Mouse (Mus musculus) urinary bladder, adult 2 months (tissue): Measurements from ENCODE around the gene Nr5a2. TPM values are rescaled to one million over a fixed set of nuclear protein-coding genes. Genes with fewer than 3 reads are reported as not detected.

Experiments used
- DNase-seq: peaks from one replicate; pipeline ENCODE4 v3.0.0; 2022; ENCODE audit warnings: low spot score
- polyA plus RNA-seq: library from polyadenylated mRNA; depleted of rRNA; stranded (reverse); fragments of >200 nt; gene quantifications from 2 replicates; pipeline ENCODE4 v1.2.3, GENCODE M21; 2012; rRNA removed

Gene Nr5a2
- 1.1 and 1.3 TPM in 2 replicates for polyA plus RNA-seq

- no peak for DNase-seq
These were observed at the start of gene Nr5a2 for GRCm38 (mm10) chr1:136960428-136961012. Nr5a2 (minus strand) TSS chr1:136960448.

GRCm38 (mm10) chr1:137008726-137009239, 48.5 kb upstream of the Nr5a2 start:
- DNase-seq: no peak

GRCm38 (mm10) chr1:137003816-137004215, 43.6 kb upstream of the Nr5a2 start:
- DNase-seq: no peak

GRCm38 (mm10) chr1:137003144-137003543, 42.9 kb upstream of the Nr5a2 start:
- DNase-seq: no peak

GRCm38 (mm10) chr1:136991762-136992352, 31.6 kb upstream of the Nr5a2 start:
- no peak for DNase-seq

GRCm38 (mm10) chr1:136980253-136980893, 20.1 kb upstream of the Nr5a2 start:
- no peak for DNase-seq

GRCm38 (mm10) chr1:136977867-136978266, 17.6 kb upstream of the Nr5a2 start:
- DNase-seq: no peak

GRCm38 (mm10) chr1:136974040-136974439, 13.8 kb upstream of the Nr5a2 start:
- no peak for DNase-seq

GRCm38 (mm10) chr1:136973016-136973415, 12.8 kb upstream of the Nr5a2 start:
- no peak for DNase-seq

- DNase-seq: no peak
These were observed 10.7 kb upstream of the Nr5a2 start for GRCm38 (mm10) chr1:136970995-136971394.

- no peak for DNase-seq
These were observed 6.6 kb upstream of the Nr5a2 start for GRCm38 (mm10) chr1:136966728-136967386.

GRCm38 (mm10) chr1:136959491-136959890, 757 bp downstream of the Nr5a2 start:
- DNase-seq: no peak

GRCm38 (mm10) chr1:136958666-136959065, 1.6 kb downstream of the Nr5a2 start:
- no peak for DNase-seq

- DNase-seq: no peak
These were observed 2.1 kb downstream of the Nr5a2 start for GRCm38 (mm10) chr1:136958185-136958584.

GRCm38 (mm10) chr1:136957696-136958095, 2.6 kb downstream of the Nr5a2 start:
- no peak for DNase-seq

- no peak for DNase-seq
These were observed 6.1 kb downstream of the Nr5a2 start for GRCm38 (mm10) chr1:136954108-136954494.

- no peak for DNase-seq
These were observed 6.7 kb downstream of the Nr5a2 start for GRCm38 (mm10) chr1:136953444-136954107.

- no peak for DNase-seq
These were observed 7.5 kb downstream of the Nr5a2 start for GRCm38 (mm10) chr1:136952609-136953311.

GRCm38 (mm10) chr1:136951946-136952531, 8.2 kb downstream of the Nr5a2 start:
- no peak for DNase-seq

- no peak for DNase-seq
These were observed 9.0 kb downstream of the Nr5a2 start for GRCm38 (mm10) chr1:136951155-136951650.

GRCm38 (mm10) chr1:136949323-136949741, 10.9 kb downstream of the Nr5a2 start:
- DNase-seq: no peak
